Mouse (Mus musculus): ENCODE results near the gene Tox2. TPM values are rescaled to one million over a fixed set of nuclear protein-coding genes. Genes with fewer than 3 reads are reported as not detected.

The Tox2 gene
- polyA plus RNA-seq, 1 experiment from 2014 or later = 2.7 TPM

GRCm38 (mm10) chr2:163254228-163254627, 51.3 kb downstream of the Tox2 start:
- no peak for DNase-seq (ENCODE audit: low spot score)

- no peak for DNase-seq (ENCODE audit: low spot score)
Measured at GRCm38 (mm10) chr2:163256765-163257164, 53.8 kb downstream of the Tox2 start.

DNA sequence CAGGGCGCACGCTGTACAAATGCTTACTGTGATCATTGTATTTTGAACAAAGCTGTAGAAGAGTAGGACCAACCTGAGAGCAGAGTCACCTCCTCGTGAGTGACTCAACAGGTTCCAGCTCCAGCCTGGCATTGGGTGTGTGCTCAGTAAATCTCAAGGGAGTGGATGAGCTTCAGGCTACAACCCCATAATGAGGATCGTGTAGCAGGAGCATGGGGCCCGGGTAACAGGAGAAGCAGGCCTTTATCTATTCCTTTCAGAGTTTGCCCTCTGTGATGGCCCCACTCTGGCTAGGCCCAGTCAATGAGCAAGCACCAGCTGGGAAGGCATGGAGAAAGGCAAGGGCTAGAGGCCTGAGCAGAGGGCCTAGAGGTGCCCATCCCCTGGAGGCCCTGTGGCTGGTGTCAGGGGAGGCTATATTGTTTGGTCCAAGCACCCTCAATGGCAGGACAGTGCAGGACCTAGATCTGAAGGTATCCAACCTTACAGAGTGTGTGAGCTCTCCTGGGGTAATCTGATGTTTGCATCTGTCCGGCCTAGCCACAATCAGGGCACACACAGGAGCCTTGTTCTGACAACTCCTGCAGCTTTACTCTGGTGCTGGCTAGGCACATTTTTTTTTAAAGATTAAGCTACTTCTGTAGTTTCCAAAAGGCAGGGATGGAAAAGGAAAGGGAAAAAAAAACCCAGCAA, 58.6 kb downstream of the Tox2 start:
- DNase-seq (ENCODE audit: low spot score) = no peak

- DNase-seq (ENCODE audit: low spot score) = no peak
Measured at GRCm38 (mm10) chr2:163262055-163262420, 59.1 kb downstream of the Tox2 start.

DNA sequence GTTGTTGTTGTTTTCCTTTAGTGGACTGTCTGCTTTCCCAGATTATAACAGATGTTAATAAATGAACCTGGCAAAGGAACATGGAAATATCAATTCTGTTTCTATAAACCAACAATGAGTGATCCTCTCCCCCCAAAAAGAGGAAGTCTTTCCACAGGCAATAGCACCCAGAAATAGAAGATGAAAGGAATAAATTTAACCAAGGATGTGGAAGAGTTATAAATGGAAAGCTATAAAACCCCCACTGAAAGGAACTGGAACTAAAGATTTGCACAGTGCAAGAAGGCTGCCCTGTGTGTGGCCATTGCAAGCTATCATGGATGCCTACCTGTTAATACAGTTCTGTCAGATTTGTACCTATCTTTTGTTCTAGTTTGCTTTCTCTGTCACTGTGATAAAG, 64.2 kb downstream of the Tox2 start:
- no peak for DNase-seq (ENCODE audit: low spot score)

GRCm38 (mm10) chr2:163271581-163272492, 68.9 kb downstream of the Tox2 start:
- no peak for DNase-seq (ENCODE audit: low spot score)

DNA sequence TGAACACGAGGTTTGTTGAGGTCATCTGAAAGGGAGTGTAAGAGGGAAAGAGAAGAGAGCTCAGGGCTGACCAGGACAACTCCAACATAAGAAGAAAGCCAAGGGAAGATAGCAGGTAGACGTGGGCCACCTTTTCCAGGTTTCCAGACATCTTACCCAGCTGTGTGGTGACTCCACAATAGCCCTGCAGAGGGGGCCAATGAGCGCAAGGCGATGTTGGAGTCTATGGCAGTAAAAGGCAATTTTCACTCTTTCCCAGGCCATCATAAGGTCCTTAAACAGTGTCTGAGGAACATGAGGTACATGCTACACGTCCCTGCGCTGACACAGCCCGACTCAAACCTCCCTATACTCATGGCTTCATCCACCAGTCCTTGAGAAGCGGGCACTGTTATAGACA, 70.9 kb downstream of the Tox2 start:
- no peak for DNase-seq (ENCODE audit: low spot score)

DNA sequence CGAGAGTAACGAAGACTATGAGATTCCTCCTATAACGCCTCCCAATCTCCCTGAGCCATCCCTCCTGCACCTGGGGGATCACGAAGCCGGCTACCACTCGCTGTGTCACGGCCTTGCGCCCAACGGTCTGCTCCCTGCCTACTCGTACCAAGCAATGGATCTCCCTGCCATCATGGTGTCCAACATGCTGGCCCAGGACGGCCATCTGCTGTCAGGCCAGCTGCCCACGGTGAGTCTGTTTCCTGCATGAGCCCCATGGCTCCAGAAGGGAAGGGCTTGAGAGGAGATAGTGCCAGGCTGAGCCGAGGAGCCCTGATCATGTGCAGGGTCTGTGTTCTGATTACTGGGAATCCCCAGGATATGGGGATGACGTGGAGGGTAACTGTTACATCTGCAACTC, 73.1 kb downstream of the Tox2 start:
- DNase-seq (ENCODE audit: low spot score) = no peak

DNA sequence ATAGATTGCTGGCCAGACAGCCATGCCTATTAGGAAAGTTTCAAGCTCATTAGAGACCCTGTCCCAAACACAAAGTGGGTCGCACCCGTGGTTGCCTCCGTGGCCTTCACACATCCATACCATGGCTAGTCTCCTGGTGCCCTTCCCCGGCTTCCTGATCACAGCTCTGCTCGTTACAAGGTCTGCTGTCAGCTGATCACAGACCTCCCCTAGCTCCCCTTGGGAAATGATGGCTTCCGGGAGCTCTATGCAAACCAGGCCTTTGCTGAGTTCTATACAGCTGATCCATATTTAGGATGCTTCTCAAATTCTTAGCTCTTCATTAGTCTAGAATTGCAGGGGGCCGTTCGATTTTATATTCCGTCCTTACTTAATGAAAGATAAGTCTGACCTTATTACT, 75.1 kb downstream of the Tox2 start:
- DNase-seq (ENCODE audit: low spot score) = no peak

- DNase-seq (ENCODE audit: low spot score) = no peak
Measured at GRCm38 (mm10) chr2:163280636-163281322, 77.9 kb downstream of the Tox2 start.

DNA sequence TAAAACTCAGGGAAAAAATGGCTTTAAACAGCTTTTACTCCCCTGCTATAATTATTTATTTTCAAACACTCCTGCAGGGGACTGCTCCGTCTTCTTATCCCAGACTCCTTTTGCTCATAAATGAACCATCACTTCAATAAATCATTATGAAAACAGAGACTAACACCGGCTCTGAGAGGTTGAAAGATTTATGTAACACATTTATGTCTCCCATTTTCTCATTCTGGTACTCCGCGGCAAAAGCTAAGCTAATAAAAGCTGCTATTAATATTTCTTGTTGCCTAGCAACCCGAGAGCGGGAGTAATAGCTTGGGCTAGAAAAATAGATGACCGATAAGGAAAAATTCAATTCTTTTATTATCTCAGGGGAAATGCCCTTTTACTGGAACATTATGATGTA, 81.9 kb downstream of the Tox2 start:
- DNase-seq (ENCODE audit: low spot score) = no peak

GRCm38 (mm10) chr2:163285335-163285734, 82.4 kb downstream of the Tox2 start:
- no peak for DNase-seq (ENCODE audit: low spot score)

GRCm38 (mm10) chr2:163285762-163286161, 82.8 kb downstream of the Tox2 start:
- DNase-seq (ENCODE audit: low spot score) = peak; percentile 27

DNA sequence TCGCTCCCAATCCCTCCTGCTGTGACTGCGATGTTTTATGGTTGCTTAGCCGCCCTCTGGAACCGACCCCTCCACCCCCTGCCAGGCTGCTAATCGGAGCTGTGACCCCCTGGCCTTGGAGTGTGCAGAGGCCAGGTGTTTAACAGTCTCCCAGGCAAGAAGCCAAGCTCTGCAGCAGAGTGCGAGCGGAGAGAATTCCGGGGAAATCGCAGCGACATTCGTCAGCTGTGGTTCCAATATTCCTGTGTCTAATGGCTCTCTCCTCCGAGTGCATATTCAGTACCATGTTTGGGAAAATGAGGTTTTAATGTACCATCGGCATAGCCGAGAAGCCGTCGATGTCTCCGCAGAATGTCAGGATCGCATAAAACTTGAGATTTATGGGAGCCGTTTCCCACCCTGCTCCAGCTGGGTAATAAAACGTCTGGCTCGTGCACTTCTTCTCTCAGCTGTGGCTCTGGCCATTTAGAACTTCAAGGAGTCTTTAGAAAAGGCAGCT, 86.0 kb downstream of the Tox2 start:
- DNase-seq (ENCODE audit: low spot score) = no peak

- no peak for DNase-seq (ENCODE audit: low spot score)
Measured at GRCm38 (mm10) chr2:163296999-163297630, 94.2 kb downstream of the Tox2 start.

DNA sequence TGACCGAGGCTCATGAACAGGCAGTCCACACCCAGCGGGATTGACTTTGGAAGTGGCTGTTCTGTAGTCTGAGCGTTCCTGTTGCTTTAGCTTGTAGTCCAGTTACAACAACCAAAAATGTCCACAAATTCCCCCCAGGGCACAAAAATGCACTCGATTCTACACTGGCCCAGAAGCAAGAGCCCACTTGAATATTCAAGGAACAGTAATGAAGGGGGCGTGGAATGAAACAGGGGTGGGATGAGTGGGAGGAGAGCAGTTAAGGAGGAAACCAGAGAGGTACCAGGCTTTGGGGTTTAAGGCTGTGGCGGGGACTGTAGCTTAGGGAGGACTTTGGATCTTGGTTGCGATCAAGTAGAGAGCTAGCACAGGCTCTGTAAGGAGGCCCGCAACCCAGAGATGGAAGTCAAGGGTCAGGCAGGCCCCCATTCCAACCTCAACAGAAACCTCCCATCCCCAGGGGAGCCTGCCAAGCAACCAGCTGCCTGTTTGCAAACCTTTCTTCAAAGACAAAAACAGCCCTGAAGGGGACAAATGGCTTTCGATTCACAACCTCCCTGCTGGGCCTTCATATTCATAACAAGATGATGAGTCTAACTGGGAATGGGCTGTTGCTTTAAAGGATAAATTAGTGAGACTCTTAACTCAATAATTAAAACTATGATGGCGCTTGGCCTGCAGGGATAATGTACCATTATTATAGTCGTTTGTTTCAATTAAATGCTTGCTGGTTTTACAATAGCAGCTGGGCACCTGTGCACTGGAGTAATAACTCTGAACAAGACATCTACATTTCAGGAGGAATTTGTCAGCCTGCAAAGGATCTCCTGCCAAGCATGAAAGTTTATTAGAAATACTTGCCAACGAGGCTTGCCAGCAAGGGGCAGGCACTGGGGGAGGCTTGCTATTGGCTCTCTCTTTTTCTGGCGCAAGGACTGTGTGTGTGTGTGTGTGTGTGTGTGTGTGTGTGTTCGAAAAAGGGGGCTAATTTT, 97.4 kb downstream of the Tox2 start:
- no peak for DNase-seq (ENCODE audit: low spot score)

GRCm38 (mm10) chr2:163301641-163302040, 98.7 kb downstream of the Tox2 start:
- no peak for DNase-seq (ENCODE audit: low spot score)

DNA sequence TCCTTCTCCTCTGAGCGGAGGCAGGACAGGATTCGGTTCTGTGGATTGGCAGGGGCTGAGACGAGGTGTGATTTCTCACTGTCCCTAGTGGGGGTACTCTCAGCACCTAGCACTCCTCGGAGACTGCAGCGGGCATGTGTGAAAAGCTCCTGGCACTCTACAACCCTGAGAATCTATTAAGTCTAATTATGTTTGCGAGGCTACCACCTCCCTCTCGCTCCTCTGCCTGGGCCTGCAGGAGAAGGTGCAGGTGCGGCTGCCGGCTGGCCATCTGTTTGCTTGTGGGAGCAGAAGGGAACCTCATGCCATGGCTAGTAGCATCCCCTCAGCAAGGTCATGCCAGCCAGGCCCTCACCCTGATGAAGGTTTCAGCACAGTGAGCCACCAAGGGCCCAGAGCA, 100.1 kb downstream of the Tox2 start:
- no peak for DNase-seq (ENCODE audit: low spot score)

- no peak for DNase-seq (ENCODE audit: low spot score)
Measured at GRCm38 (mm10) chr2:163309376-163309775, 106.5 kb downstream of the Tox2 start.

- DNase-seq (ENCODE audit: low spot score) = peak; percentile 49
Measured at GRCm38 (mm10) chr2:163310163-163310688, 107.3 kb downstream of the Tox2 start.
